Mouse (Mus musculus) urinary bladder, postnatal 14 days (tissue): ENCODE data around the gene Cdk5rap1.
"Not testable (repeated sequence)": the region's sequence is repeated elsewhere in the genome, so short reads cannot be mapped to it uniquely, and the experiment has no call there.

Experiments
- DNase-seq: peaks from one replicate; pipeline ENCODE4 v3.0.0; 2021; ENCODE audit warnings: low spot score

The Cdk5rap1 gene

GRCm38 (mm10) chr2:154374807-154375601, 2.2 kb upstream of the Cdk5rap1 start:
- DNase-seq, result peak; percentile 31

GRCm38 (mm10) chr2:154373961-154374632, 1.3 kb upstream of the Cdk5rap1 start:
- DNase-seq, result peak; percentile 61

GRCm38 (mm10) chr2:154372151-154372829, 520 bp downstream of the Cdk5rap1 start:
- peak; percentile 87 for DNase-seq

- DNase-seq, result no peak
Observed at GRCm38 (mm10) chr2:154367510-154367909, 5.3 kb downstream of the Cdk5rap1 start.

GRCm38 (mm10) chr2:154354000-154354425, 18.8 kb downstream of the Cdk5rap1 start:
- not testable (repeated sequence) for DNase-seq

DNA sequence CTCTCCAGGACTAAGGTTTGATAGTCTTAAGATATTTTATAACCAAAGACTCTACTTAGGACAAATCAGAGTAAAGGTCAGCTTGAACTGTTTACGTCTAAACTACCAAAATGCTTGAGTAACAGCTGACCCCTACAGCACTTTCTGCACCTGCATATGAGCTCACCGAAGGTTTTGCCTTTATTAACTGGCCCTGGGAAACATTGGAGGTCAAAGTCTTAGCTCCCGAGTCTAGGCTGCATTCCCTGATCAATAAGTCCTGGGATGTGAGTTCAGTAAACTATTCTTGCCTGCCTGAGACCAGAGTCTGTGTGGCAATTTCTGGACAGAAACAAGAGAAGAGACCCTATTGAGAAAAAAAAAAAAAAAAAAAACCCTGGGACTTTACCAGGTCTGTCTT, 24.7 kb downstream of the Cdk5rap1 start:
- no peak for DNase-seq

DNA sequence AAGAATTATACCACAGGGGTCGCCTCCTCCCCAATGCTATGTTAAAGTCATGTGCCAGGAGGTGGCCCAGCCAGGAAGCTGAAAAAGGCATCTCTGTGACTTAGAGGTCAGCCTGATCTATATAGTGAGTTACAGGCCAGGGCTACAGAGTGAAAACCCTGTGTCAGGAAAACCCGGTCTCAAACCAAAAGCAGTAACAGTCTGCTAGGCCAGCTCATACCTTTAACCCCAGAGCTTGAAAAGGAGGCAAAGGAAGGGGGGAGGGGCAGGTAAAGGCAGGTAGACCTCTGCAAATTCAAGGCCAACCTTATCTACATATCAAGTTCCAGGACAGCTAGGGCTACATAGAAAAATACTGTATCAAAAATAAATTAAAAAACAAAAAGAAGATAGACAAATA, 33.5 kb downstream of the Cdk5rap1 start:
- no peak for DNase-seq

DNA sequence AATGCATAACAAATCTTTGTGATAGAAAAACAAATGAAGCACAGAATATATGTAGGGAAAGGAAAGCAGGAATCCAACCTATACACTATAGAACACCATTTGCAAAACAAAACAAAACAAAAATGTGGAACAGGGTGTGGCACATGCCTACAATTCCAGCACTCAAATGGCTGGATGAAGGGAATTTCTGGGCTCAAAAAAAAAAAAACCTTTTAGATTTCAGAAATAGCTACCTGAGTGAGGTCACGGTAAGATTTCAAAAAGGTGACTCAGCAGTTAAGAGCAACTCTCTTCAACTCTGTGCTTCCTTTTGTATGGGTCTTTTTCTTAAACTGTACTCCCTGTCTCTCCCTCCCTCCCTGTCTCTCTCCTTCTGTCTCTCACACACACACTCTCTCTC, 34.6 kb downstream of the Cdk5rap1 start:
- DNase-seq, result no peak

DNA sequence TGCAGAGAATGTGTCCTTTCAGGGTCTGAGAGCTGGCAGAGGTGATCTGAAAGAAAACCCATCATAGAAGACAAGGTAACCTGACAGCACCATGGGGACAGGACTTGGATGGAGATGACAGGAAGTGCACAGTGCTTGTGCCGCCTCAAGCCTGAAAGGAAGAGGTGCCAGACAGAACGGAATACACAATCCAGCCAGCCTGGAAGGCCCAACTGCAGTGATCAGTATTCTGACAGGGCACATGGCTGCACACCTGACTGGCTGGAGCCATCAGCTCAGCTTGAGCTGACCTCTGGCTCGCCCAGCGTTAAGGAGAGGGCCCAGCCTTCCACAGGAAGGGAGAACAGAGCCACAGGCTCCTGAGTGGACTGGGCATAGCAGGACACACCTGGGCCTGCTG, 37.2 kb downstream of the Cdk5rap1 start:
- DNase-seq, result no peak

DNA sequence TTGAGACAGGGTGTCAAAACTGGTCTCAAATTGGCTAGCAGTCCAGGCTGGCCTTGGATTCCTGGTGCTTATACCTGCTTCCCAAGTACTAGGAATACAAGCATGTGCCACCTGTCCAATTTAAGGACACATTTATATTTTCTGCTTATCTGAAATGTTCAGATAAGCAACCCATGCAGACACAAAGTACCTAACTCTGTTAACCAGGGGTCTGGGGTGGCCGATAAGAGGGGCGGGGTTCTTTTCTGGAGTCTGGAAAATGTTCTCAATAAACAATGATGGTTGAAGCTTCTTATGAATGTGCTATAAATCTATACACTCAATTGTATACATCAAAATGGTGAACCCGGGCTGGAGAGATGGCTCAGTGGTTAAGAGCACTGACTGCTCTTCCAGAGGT, 46.0 kb downstream of the Cdk5rap1 start:
- DNase-seq, result no peak

- DNase-seq, result not testable (repeated sequence)
Observed at GRCm38 (mm10) chr2:154313771-154314170, 59.0 kb downstream of the Cdk5rap1 start.

DNA sequence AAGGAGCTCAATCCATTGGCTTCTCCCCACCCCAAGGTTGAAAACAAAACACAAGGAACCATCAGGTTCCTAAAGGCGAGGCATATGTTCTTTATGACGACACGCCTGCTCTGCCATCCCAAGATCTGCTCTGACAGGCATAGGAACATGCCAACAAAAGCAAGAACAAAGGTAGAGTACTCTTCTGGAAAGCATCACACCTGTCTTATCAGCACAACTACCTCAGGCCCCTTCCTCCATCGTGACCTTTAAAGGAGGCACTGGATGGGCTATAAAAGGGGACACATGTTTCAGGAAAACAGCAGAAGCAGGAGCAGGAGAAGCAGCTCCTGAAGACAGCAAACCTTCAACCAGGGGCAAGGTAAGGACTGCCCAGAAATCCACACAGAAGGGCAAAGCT, 65.9 kb downstream of the Cdk5rap1 start, which contains the start of gene Bpifb9b:
TSS of gene Bpifb9b (plus strand) at position 301 of the 400 bp plus-strand sequence.
- DNase-seq, result not testable (repeated sequence)

GRCm38 (mm10) chr2:154304604-154305003, 68.2 kb downstream of the Cdk5rap1 start:
- DNase-seq, result not testable (repeated sequence)

GRCm38 (mm10) chr2:154301763-154302162, 71.0 kb downstream of the Cdk5rap1 start:
- no peak for DNase-seq

GRCm38 (mm10) chr2:154300496-154300895, 72.3 kb downstream of the Cdk5rap1 start:
- peak; percentile 61 for DNase-seq

DNA sequence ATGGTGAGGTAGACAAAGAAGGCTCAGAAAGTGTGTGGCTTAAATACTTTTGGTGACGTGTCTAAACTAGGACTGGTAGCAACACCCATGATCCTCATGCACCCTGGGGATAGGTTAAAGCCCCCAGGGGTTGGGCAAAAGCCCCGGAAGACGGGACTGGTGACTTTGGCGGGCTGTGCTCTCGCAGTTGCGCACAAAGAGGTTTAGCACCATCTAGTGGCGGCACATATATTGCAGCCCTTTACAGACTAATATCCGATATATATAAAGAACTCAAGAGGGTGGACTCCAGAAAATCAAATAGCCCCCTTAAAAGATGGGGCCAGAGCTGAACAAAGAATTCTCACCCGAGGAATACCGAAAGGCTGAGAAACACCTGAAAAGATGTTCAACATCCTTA, 78.1 kb downstream of the Cdk5rap1 start:
- DNase-seq, result peak; percentile 43

- no peak for DNase-seq
Observed at GRCm38 (mm10) chr2:154292833-154293232, 80.0 kb downstream of the Cdk5rap1 start.

- DNase-seq, result not testable (repeated sequence)
Observed at GRCm38 (mm10) chr2:154291866-154292265, 80.9 kb downstream of the Cdk5rap1 start.
